Mouse (Mus musculus) urinary bladder, postnatal 0 days (tissue): ENCODE data around the gene C1d. TPM values are rescaled to one million over a fixed set of nuclear protein-coding genes. Genes with fewer than 3 reads are reported as not detected.

Source experiments
- polyA plus RNA-seq: library from polyadenylated mRNA; unstranded; fragments of >200 nt; fragmentation: Nextera tagmentation; extraction: Ambion mirVana; gene quantifications from 2 replicates; pipeline ENCODE4 v1.2.1, GENCODE M21; 2015

The C1d gene
- polyA plus RNA-seq, result 88.0 and 102 TPM in 2 replicates

DNA sequence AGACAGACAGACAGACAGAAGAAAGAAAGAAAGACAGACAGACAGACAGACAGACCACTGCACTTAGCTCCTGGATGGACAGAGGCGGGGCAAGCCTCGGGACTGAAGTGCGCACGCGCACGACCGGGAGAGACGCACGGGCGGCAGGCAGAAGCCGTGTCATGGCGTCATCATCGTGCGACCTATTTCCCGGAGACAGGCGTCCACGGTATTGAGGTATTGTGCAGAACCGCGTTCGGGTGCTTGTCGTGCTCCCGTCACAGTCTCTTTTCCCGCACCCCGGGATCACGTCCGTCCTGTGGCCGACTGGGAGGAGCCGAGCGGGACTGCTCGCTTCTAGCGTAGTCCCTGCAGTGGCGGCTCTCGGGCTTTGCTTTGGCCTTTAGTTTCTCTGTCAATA is at the start of gene C1d:
Gene C1d, plus strand, starts transcription at position 137 of the 400 bp plus-strand sequence.

DNA sequence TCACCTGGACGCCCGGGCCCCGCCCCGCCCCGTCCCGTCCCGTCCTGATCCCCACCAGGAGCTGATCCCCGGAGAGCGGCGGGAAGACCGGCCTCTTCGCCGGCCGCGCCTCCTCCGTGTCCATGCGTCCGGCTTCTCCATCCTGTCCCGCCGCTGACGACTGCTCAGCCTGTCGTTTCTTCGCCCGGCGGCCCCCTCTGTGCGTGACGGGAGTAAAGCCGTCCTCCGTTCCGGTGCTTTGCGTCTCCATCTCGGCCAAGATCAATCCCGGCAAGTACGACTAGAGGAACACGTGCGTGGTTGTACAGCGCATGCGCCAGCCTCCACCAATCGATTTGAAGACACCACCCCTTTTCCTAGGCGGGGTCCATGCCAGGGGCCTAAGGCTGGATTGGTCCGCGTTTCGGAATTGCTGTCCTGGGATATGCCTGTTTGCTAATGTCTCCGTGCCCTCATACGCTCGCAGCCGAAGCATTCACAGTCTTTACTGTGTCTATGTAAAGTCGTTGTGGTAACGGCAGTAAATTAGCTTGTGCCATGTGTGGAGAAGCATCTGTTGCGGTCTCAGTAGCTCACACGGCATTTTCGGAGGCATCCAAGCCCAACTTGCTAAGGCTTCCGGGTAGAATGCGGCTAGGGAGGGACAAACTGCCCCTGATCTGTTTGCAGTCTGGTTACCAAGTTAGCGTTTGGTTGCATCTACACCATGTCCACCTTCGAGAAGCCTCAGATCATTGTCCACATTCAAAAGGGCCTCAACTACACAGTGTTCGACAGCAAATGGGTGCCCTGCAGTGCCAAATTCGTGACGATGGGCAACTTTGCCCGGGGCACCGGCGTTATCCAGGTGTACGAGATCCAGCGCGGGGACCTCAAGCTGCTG is 45.9 kb upstream of the C1d start, which contains the start of gene Pno1:
Gene Pno1, minus strand, starts transcription at position 311 of the 883 bp plus-strand sequence.

Other genes with a start within 250 kb of the C1d start
- gene Cnrip1, start 206.0 kb upstream of the C1d start, polyA plus RNA-seq, result 21.2 and 21.6 TPM in 2 replicates
- 3.7 and 21.4 TPM in 2 replicates for gene Plek, start 205.2 kb upstream of the C1d start, polyA plus RNA-seq
- 77.3 and 96.3 TPM in 2 replicates for gene Ppp3r1, start 98.3 kb upstream of the C1d start, polyA plus RNA-seq
- 11.5 and 11.6 TPM in 2 replicates for gene Wdr92, start 75.5 kb upstream of the C1d start, polyA plus RNA-seq
- gene Pno1, start 46.0 kb upstream of the C1d start, polyA plus RNA-seq, result 56.8 and 63.4 TPM in 2 replicates